In genomic region chr13:77134931-77135620, GRCm38 (mm10) we compare ENCODE assay signal across 8 mouse cellular contexts. TPM values are rescaled to one million over a fixed set of nuclear protein-coding genes. Genes with fewer than 3 reads are reported as not detected.
DNase-seq lines count a peak whose midpoint lies in the region; ATAC-seq and TF ChIP-seq lines count a peak whose summit lies in the region.

Slf1 (minus strand) TSS chr13:77135473.
2210408I21Rik (plus strand) TSS chr13:77135540.

- WGBS in forebrain, embryonic 14.5 days, result under 1% methylated on average over 65 of the region's 65 CpGs
- under 1% methylated on average over 65 of the region's 65 CpGs for WGBS in neural tube, embryonic 15.5 days

- ATAC-seq in cerebellum, adult (ENCODE audit: insufficient number of reproducible peaks, low FRiP score, low TSS enrichment), result peak; percentile 99
- peak; percentile 99 for ATAC-seq in forebrain, embryonic 14.5 days
- peak; percentile 99 for ATAC-seq in neural tube, embryonic 15.5 days (ENCODE audit: low FRiP score)

- no peaks in the 10 kb centered on the region for H3K4me1 ChIP-seq in ES-Bruce4 (ENCODE audit: control insufficient read depth, insufficient read depth, low read length)
- no peaks in the 10 kb centered on the region; the same call in 1 of the 2 replicates for H3K4me1 ChIP-seq in forebrain, embryonic 14.5 days (ENCODE audit: control insufficient read depth, insufficient read depth, low read length)
- H3K4me1 ChIP-seq in neural tube, embryonic 15.5 days, result peaks cover 6% of the 10 kb centered on the region

- H3K27ac ChIP-seq in ES-Bruce4 (ENCODE audit: insufficient read depth, low read length), result 0 out of 2 replicates have a peak within 1 kb of the TSS, but pooled peaks have one; percentile 16
- H3K27ac ChIP-seq in forebrain, embryonic 14.5 days (ENCODE audit: low read depth, low read length), result peak within 1 kb of the TSS; percentile 96
- peak within 1 kb of the TSS; percentile 84 for H3K27ac ChIP-seq in neural tube, embryonic 15.5 days (replicated peaks)

- TF ChIP-seq EP300 in ES-Bruce4 (IDR thresholded peaks at IDR 0.05; ENCODE audit: insufficient read depth, low read depth, low read length), result no peak

- no peaks in the 10 kb centered on the region for H3K27me3 ChIP-seq in ES-Bruce4 (ENCODE audit: control insufficient read depth, insufficient read depth, low read length, poor library complexity, severe bottlenecking)
- H3K27me3 ChIP-seq in forebrain, embryonic 14.5 days (replicated peaks; ENCODE audit: control insufficient read depth, insufficient read depth, low read length), result no peaks in the 10 kb centered on the region
- no peaks in the 10 kb centered on the region for H3K27me3 ChIP-seq in neural tube, embryonic 15.5 days (replicated peaks)

- H3K9me3 ChIP-seq in ES-Bruce4 (replicated peaks; ENCODE audit: control insufficient read depth, insufficient read depth, low read length, poor library complexity, severe bottlenecking), result no peaks in the 10 kb centered on the region
- H3K9me3 ChIP-seq in forebrain, embryonic 14.5 days (replicated peaks; ENCODE audit: control insufficient read depth, low read length), result no peaks in the 10 kb centered on the region
- H3K9me3 ChIP-seq in neural tube, embryonic 15.5 days (replicated peaks), result no peaks in the 10 kb centered on the region

- no peaks in the 10 kb centered on the region for H3K36me3 ChIP-seq in ES-Bruce4 (ENCODE audit: control insufficient read depth, insufficient read depth, low read length, poor library complexity, severe bottlenecking)
- no peaks in the 10 kb centered on the region for H3K36me3 ChIP-seq in forebrain, embryonic 14.5 days (ENCODE audit: control insufficient read depth, insufficient read depth, low read length)
- no peaks in the 10 kb centered on the region for H3K36me3 ChIP-seq in neural tube, embryonic 15.5 days

- TF ChIP-seq POLR2A in ES-Bruce4 (IDR thresholded peaks at IDR 0.05; ENCODE audit: insufficient read depth, low read length), result peak; percentile 50

- H3K4me3 ChIP-seq in ES-Bruce4 (ENCODE audit: low read depth, low read length), result peak within 1 kb of the TSS; percentile 88
- peak within 1 kb of the TSS; percentile 99 for H3K4me3 ChIP-seq in forebrain, embryonic 14.5 days (ENCODE audit: low read depth, low read length)
- H3K4me3 ChIP-seq in neural tube, embryonic 15.5 days (replicated peaks), result peak within 1 kb of the TSS; percentile 89

- intact Hi-C loops in heart, postnatal 14 days (cut with DNase I), result no loop called here

- peak within 1 kb of the TSS; percentile 63 for H3K4me2 ChIP-seq in forebrain, embryonic 14.5 days (ENCODE audit: low read length)
- H3K4me2 ChIP-seq in neural tube, embryonic 15.5 days, result peak within 1 kb of the TSS; percentile 65

- peak; percentile 96 for DNase-seq in forebrain, embryonic 14.5 days (ENCODE audit: low spot score)
- peak; percentile 86 to 89 for DNase-seq in heart, postnatal 14 days
- DNase-seq in layer of hippocampus, adult 11-12 months (ENCODE audit: low spot score), result peak; percentile 90
- DNase-seq in lung, adult 18-20 months, result peak; percentile 87 to 89
- DNase-seq in testis, postnatal 14 days (ENCODE audit: low spot score), result peak; percentile 89

- TF ChIP-seq CTCF in ES-Bruce4 (IDR thresholded peaks at IDR 0.05; ENCODE audit: low read depth, low read length), result no peak

- peak within 1 kb of the TSS; percentile 88 for H3K9ac ChIP-seq in ES-Bruce4 (ENCODE audit: low read depth, poor library complexity, severe bottlenecking)
- H3K9ac ChIP-seq in forebrain, embryonic 14.5 days (ENCODE audit: low read length), result peak within 1 kb of the TSS; percentile 94
- peak within 1 kb of the TSS; percentile 88 for H3K9ac ChIP-seq in neural tube, embryonic 15.5 days (replicated peaks)

RNA-seq across cellular contexts. Expression of gene Slf1, which starts in this region (rescaled TPM):
- 22.2 and 23.9 TPM in 2 replicates for polyA plus RNA-seq in ES-Bruce4 (2011; ENCODE audit: insufficient read depth, insufficient read length, low read depth, missing spikeins)
- polyA plus RNA-seq in forebrain, embryonic 14.5 days (2014; fragmentation: Nextera tagmentation; extraction: Ambion mirVana), result 69.3 and 82.6 TPM in 2 replicates
- 10 to 100 TPM; 16.0 to 17.2 TPM for total RNA-seq in heart, postnatal 14 days (2021)
- 28.9 and 31.0 TPM in 2 replicates for polyA plus RNA-seq in neural tube, embryonic 15.5 days (2015; fragmentation: Nextera tagmentation; extraction: Ambion mirVana)

RNA-seq across cellular contexts. Expression of gene 2210408I21Rik, which starts in this region (rescaled TPM):
- polyA plus RNA-seq in ES-Bruce4 (2011; ENCODE audit: insufficient read depth, insufficient read length, low read depth, missing spikeins), result 3.4 and 4.9 TPM in 2 replicates
- polyA plus RNA-seq in forebrain, embryonic 14.5 days (2014; fragmentation: Nextera tagmentation; extraction: Ambion mirVana), result 10.9 and 11.9 TPM in 2 replicates
- 1 to 10 TPM; 5.7 to 6.2 TPM for total RNA-seq in heart, postnatal 14 days (2021)
- polyA plus RNA-seq in neural tube, embryonic 15.5 days (2015; fragmentation: Nextera tagmentation; extraction: Ambion mirVana), result 10.6 and 12.2 TPM in 2 replicates

Comparison
In these comparisons a context has a peak if more than half of its experiments do, and no peak if none do; other contexts are left out.
1. Peak in every context shown above with its lines: DNase-seq, ATAC-seq, H3K4me3 ChIP-seq and H3K27ac ChIP-seq.
2. H3K27ac ChIP-seq: peak in every context shown above with its lines; median percentile 96 in forebrain, embryonic 14.5 days; 84 in neural tube, embryonic 15.5 days; 16 in ES-Bruce4.